Mouse (Mus musculus): ENCODE data around the gene Spaca4.

- peak; percentile 43; the same call in 1 of the 2 replicates for TF ChIP-seq POLR2A (IDR thresholded peaks at IDR 0.05; ENCODE audit: insufficient read depth, low read depth, low read length)
- TF ChIP-seq CTCF (IDR thresholded peaks at IDR 0.05) = no peak
- TF ChIP-seq EP300 (IDR thresholded peaks at IDR 0.05; ENCODE audit: insufficient read depth, low read depth, low read length) = 0 out of 2 replicates have a peak, but pooled peaks have one; percentile 73
Observed at GRCm38 (mm10) chr7:45681046-45681736, 44.4 kb downstream of the Spaca4 start.

All from heart, adult 2 months (tissue).